Mouse (Mus musculus) lung, postnatal 4 days (tissue): ENCODE data around the gene Pyroxd2.

ENCODE experiments used
- DNase-seq, 2 experiments: peaks; one replicate each; pipeline ENCODE4 v3.0.0; 2021

Gene Pyroxd2

GRCm38 (mm10) chr19:42745084-42745868 lies 7.3 kb downstream of the Pyroxd2 start:
- no peak for DNase-seq

DNA sequence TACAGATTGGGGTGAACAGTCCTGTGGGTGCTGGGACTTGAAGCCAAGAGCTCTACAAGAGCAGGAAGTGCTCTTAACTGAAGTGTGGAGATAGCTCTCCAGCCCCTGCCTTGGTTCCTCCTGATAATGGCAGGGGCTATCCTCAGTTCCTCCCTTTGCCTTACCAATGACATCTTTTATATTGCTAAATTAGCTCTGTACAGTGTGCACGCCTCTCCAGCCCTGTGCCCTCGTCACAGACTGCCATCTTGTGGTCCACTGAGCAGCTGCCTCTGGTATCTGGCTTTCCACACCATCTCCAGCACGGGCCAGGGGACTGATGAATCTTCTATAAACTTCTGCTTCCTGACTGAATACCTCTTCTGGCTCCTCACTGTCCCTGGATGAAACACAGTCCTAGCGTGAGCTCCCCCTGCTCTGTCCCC lies 8.4 kb downstream of the Pyroxd2 start:
- peak; percentile 68 to 75 for DNase-seq

- no peak for DNase-seq
Observed at GRCm38 (mm10) chr19:42743261-42743660, 9.3 kb downstream of the Pyroxd2 start.

DNA sequence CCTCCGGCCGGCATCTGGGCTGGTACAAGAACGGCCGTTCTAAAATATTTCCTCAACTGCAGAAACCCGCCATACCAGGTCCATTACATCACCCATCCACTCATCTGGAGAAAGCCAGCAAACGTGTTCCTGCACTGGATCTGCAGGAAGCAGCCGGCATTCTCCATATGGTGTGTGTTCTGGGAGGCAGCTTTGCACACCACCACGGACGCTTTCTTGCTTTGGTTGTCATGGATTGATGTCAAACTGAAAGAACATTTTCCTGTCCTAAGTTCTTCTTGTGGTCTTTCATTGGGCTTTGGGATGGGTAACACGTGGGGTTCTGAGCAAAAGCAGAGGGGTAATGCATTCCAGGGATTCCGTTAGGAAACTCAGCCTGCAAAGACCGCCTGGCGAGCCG lies 10.7 kb downstream of the Pyroxd2 start:
- no peak for DNase-seq

- DNase-seq, result no peak
Observed at GRCm38 (mm10) chr19:42740163-42740899, 12.2 kb downstream of the Pyroxd2 start.

- DNase-seq, result no peak
Observed at GRCm38 (mm10) chr19:42739734-42740133, 12.8 kb downstream of the Pyroxd2 start.

GRCm38 (mm10) chr19:42737753-42738152 lies 14.8 kb downstream of the Pyroxd2 start:
- DNase-seq, result no peak

DNA sequence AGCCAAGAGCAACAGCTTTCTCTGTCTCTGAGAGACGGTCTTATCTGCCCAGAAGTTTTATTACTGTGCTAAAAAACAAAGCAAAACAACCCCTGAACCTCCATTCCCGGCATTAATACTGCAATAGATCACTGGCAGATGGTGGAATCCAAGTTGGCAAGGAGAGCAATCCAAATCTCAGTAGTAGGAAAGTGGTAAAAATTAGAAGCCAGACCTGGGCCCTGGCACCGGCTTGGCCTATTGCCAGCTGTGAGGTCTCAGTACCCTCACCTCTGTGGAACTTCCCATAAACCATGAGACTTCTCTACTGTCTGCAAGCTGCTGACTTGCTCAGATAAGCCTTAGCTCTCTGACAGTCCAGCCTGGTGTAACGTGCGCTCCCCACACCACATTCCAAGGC lies 17.6 kb downstream of the Pyroxd2 start:
- no peak for DNase-seq

- no peak for DNase-seq
Observed at GRCm38 (mm10) chr19:42727424-42727823, 25.2 kb downstream of the Pyroxd2 start.

DNA sequence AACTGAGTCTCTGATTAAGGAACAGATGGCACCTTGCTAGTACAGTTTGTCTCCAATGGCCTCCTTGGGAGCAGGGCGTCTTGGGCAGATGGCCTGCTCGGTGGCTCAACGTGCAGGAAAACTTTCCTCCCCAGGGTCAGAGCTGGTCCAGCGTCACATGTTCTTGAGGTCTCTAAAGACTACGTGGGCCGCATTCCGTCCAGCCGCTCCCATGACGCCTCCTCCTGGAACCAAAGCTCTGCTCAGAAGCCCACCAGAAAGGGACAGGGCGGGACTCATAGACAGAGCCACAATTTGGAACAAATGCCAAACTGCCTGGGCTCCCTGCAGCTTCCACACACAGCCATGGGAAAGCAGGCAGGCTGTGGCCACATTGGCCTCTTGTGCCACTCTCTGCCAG lies 25.8 kb downstream of the Pyroxd2 start:
- DNase-seq, result no peak

DNA sequence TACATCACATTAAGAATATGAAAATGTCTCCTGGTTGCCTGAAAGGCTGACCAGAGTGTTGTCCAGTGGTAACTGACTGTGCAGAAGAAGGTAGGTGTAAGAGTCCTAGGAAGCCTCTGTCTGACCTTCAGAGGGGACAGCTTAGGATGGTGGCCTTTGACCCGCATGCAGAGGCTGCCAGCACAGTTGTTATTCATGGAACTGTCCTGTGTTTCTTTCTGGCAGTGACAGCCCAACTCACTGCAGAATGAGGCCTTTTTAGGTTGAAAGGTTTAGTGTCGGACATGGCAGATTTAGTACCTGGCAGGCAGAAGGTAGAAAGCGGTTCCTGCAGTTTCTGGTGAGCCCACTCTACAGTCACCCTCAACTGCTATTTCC lies 26.6 kb downstream of the Pyroxd2 start:
- no peak for DNase-seq

DNA sequence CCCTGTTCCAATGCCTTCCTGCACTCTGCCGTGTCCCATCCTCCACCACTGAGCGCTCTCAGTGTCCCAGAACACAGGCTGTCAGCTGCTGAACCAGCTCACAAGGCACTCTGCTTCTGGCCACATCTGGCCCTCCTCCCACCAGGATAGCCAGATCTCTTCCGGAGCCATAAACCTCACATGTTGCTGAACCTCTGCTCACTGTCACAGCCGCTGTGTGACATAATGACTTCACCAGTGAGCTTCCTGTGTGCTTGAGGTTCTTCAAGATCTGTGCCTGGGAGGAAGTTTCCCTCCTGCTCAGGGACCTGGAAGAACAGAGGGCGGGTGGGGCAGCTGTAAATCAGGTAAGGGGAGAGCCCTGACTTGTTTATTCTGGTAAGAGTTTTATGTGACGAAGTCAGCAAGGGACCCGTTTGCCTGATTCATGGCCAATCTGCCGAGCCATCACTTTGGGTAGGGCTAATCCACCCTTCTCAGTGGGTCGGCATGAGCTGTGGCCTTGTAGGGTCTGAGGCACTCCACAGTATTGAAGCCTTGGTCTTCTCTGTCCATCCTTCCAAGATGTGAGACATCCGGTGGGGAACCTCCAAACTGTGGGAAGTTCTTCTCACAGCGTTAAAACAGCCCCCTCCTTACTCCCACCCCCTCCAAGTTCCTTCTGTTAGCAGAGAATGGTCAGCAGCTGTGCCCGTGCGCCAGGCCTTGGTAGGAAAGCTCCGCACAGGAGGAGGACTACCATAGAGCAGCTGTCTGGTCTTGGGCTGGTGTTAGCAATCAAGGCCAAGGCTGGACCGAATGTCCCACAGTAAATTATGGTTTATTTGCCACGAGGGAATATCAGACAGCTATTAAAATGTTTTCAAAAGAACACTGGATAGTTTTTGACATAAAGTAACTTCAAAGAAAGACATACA lies 27.3 kb downstream of the Pyroxd2 start:
- no peak for DNase-seq

GRCm38 (mm10) chr19:42723302-42723701 lies 29.3 kb downstream of the Pyroxd2 start:
- no peak for DNase-seq

DNA sequence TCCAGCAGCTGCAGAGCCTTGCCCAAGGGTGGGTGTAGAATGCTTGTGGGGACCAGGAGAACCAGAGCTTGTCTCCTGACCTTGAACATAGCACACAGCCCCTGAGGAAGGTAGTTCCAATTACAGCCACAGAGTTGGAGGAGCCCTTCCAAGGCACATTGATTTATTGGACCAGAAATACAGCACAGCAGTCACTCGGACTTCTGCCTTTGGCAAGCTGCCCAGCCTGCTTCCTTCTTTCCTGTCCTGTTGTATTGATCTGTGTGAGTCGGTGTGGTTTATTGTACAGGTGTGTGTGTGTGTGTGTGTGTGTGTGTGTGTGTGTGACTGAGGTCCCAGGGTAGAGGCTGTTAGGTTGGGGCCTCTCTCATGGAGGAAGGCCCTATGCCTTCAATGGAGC lies 30.1 kb downstream of the Pyroxd2 start:
- DNase-seq, result no peak

DNA sequence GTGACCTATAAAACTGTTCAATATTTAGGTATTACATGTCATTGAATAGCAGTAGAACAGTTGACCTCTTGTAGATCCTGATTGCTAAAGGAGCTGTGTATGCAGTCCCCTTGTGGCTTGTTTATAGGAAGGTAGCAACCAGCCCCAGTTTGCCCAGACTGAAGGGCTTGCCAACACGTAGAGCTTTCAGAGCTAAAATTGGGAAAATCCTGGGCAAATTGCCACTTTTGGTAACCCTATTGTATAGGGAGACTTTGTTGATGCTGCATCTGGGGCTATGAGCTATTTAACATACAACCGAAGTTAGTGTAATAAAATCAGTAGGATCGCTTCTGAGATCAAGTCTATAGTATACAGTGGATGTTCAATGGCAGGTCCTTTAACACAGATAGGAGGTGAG lies 34.5 kb downstream of the Pyroxd2 start:
- DNase-seq, result no peak

- DNase-seq, result no peak
Observed at GRCm38 (mm10) chr19:42717668-42718067, 34.9 kb downstream of the Pyroxd2 start.

GRCm38 (mm10) chr19:42716507-42716906 lies 36.1 kb downstream of the Pyroxd2 start:
- no peak for DNase-seq

DNA sequence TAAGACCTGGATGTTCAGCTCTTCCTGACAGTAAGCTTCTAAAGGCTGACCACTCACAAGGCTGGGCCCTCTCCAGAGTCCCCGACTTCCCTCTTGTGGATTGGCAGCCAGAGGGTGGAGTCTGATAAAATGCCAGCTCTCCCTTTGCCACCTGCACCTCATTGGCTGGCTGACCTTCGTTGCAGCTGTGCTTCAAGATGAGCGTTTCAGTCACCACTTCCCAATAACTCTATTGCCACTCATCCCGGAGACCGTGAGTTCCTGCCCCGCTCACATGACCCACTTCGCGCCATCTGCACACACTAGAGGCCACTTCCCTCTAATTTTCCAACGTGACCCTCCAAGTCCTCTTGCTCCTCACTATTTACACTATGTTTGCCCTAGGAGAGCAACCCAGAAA lies 38.8 kb downstream of the Pyroxd2 start:
- DNase-seq, result peak; percentile 23 to 70

GRCm38 (mm10) chr19:42699426-42699825 lies 53.1 kb downstream of the Pyroxd2 start:
- DNase-seq, result no peak

DNA sequence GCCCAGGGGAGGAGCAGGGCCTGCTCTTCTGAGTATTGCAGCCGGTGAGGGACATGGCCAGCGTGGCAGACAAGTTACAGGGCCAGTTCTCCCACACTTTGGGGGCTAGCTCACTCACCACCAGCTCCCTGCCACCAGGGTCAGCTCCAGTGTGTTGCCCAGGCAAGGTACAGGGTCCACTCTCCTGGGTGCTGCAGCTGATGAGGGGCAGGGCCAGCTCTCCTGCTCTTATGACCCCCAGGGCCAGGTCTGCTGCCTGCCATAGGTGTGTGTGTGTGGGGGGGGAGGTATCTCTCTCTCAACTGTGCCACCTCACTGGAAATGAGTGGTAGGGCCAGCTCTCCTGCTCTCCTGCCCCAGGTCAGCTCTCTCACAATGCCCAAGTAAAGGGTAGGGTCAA lies 54.0 kb downstream of the Pyroxd2 start:
- no peak for DNase-seq

DNA sequence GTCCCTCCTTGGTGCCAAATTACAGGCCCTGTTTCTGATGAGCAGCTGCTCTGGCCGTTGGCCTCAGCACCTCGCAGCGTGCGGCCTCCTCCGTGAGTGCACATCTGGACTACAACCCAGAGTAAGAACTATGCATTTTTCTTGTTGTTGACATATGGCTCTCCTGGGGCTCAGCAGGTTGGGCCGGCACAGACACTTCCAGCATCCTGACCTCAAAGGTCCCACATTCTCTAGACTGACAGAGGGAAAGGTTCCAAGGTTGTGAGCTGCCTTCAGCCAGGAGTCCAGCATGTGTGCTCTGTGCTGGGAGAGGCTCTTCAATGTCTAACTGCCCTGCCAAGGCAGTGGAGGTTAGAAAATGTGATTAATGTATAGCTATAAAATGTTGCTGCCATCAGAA lies 55.2 kb downstream of the Pyroxd2 start:
- DNase-seq, result no peak

- DNase-seq, result no peak
Observed at GRCm38 (mm10) chr19:42690256-42690655, 62.3 kb downstream of the Pyroxd2 start.

DNA sequence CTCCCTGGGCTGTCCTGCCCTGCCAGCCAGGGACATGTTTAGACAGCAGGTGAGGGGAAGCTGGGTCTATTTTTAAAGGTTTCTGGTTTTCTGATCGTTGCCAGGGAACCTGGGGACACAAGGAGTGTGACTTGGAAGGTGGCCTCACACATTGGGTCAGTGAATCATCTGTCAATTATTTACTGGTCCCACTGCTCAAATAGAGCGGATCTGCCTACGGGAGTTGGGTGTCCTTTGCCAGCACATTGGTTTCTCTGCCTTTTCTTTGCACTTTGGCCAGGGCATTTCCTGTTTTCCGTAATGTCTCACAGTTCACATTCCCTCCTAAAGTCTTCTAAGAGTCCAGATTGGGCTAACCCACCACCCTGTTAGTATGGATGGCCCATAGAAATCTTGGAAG lies 62.8 kb downstream of the Pyroxd2 start:
- no peak for DNase-seq
